Mouse (Mus musculus): ENCODE measurements around the gene Nfic. TPM values are rescaled to one million over a fixed set of nuclear protein-coding genes. Genes with fewer than 3 reads are reported as not detected.

Gene Nfic
- polyA plus RNA-seq, 1 experiment from 2014 or later, result 57.2 TPM

- Histone ChIP-seq H3K9ac (ENCODE audit: low read length) (0 out of 2 replicates have a peak overlapping the region, but pooled peaks have one; percentile 20), H3K4me3 (ENCODE audit: low read depth, low read length) (peak overlapping the region; percentile 18), H3K4me1 (replicated peaks; ENCODE audit: control insufficient read depth, insufficient read depth, low read length) (peaks cover 64% of the 10 kb centered on the region), H3K36me3 (ENCODE audit: control insufficient read depth, insufficient read depth, low read length) (peaks cover 38% of the 10 kb centered on the region), H3K4me2 (ENCODE audit: low read length) (peak overlapping the region; percentile 40), H3K9me3 (ENCODE audit: control insufficient read depth, low read length) (no peaks in the 10 kb centered on the region), H3K27ac (ENCODE audit: low read depth) (no peak overlapping the region), H3K27me3 (replicated peaks; ENCODE audit: control insufficient read depth, insufficient read depth, low read length) (no peaks in the 10 kb centered on the region)
- ATAC-seq (replicated peaks; ENCODE audit: low FRiP score, low TSS enrichment, low read depth), result no peak
- DNase-seq (ENCODE audit: low spot score), result no peak
- 41% methylated on average over 24 of the region's 24 CpGs for WGBS
Measured at GRCm38 (mm10) chr10:81406504-81407440, 48.7 kb downstream of the Nfic start.

- ATAC-seq (replicated peaks; ENCODE audit: low FRiP score, low TSS enrichment, low read depth), result no peak
- H3K4me2 ChIP-seq (ENCODE audit: low read length), result no peak overlapping the region
- H3K9me3 ChIP-seq (ENCODE audit: control insufficient read depth, low read length), result no peaks in the 10 kb centered on the region
- H3K36me3 ChIP-seq (ENCODE audit: control insufficient read depth, insufficient read depth, low read length), result peaks cover 40% of the 10 kb centered on the region
- 50% methylated on average over 13 of the region's 13 CpGs for WGBS
- peaks cover 54% of the 10 kb centered on the region for H3K4me1 ChIP-seq (replicated peaks; ENCODE audit: control insufficient read depth, insufficient read depth, low read length)
- DNase-seq (ENCODE audit: low spot score), result peak; percentile 76
- no peaks in the 10 kb centered on the region for H3K27me3 ChIP-seq (replicated peaks; ENCODE audit: control insufficient read depth, insufficient read depth, low read length)
- no peak overlapping the region for H3K9ac ChIP-seq (ENCODE audit: low read length)
- H3K27ac ChIP-seq (ENCODE audit: low read depth), result no peak overlapping the region
- H3K4me3 ChIP-seq (ENCODE audit: low read depth, low read length), result no peak overlapping the region
Measured at GRCm38 (mm10) chr10:81405588-81406201, 49.7 kb downstream of the Nfic start.

- peaks cover 50% of the 10 kb centered on the region for H3K36me3 ChIP-seq (ENCODE audit: control insufficient read depth, insufficient read depth, low read length)
- H3K4me1 ChIP-seq (replicated peaks; ENCODE audit: control insufficient read depth, insufficient read depth, low read length), result peaks cover 44% of the 10 kb centered on the region
- no peaks in the 10 kb centered on the region for H3K27me3 ChIP-seq (replicated peaks; ENCODE audit: control insufficient read depth, insufficient read depth, low read length)
- H3K9ac ChIP-seq (ENCODE audit: low read length), result no peak overlapping the region
- DNase-seq (ENCODE audit: low spot score) (no peak), ATAC-seq (replicated peaks; ENCODE audit: low FRiP score, low TSS enrichment, low read depth) (no peak)
- H3K9me3 ChIP-seq (ENCODE audit: control insufficient read depth, low read length), result no peaks in the 10 kb centered on the region
- H3K4me2 ChIP-seq (ENCODE audit: low read length), result no peak overlapping the region
- no peak overlapping the region for H3K4me3 ChIP-seq (ENCODE audit: low read depth, low read length)
- 62% methylated on average over 18 of the region's 18 CpGs for WGBS
- no peak overlapping the region for H3K27ac ChIP-seq (ENCODE audit: low read depth)
Measured at GRCm38 (mm10) chr10:81404720-81405119, 50.7 kb downstream of the Nfic start.

- Histone ChIP-seq H3K9ac (ENCODE audit: low read length) (no peak overlapping the region), H3K27ac (ENCODE audit: low read depth) (no peak overlapping the region), H3K36me3 (ENCODE audit: control insufficient read depth, insufficient read depth, low read length) (peaks cover 56% of the 10 kb centered on the region), H3K9me3 (ENCODE audit: control insufficient read depth, low read length) (no peaks in the 10 kb centered on the region), H3K4me3 (ENCODE audit: low read depth, low read length) (no peak overlapping the region), H3K4me1 (replicated peaks; ENCODE audit: control insufficient read depth, insufficient read depth, low read length) (peaks cover 39% of the 10 kb centered on the region), H3K27me3 (replicated peaks; ENCODE audit: control insufficient read depth, insufficient read depth, low read length) (no peaks in the 10 kb centered on the region), H3K4me2 (ENCODE audit: low read length) (no peak overlapping the region)
- WGBS, result 31% methylated on average over 9 of the region's 9 CpGs
- ATAC-seq (replicated peaks; ENCODE audit: low FRiP score, low TSS enrichment, low read depth) (no peak), DNase-seq (ENCODE audit: low spot score) (no peak)
Measured at GRCm38 (mm10) chr10:81404082-81404481, 51.4 kb downstream of the Nfic start.

- H3K4me1 ChIP-seq (replicated peaks; ENCODE audit: control insufficient read depth, insufficient read depth, low read length), result peaks cover 34% of the 10 kb centered on the region
- H3K36me3 ChIP-seq (ENCODE audit: control insufficient read depth, insufficient read depth, low read length), result peaks cover 56% of the 10 kb centered on the region
- 62% methylated on average over 10 of the region's 10 CpGs for WGBS
- peak overlapping the region; percentile 86; the same call in 1 of the 2 replicates for H3K27ac ChIP-seq (ENCODE audit: low read depth)
- H3K27me3 ChIP-seq (replicated peaks; ENCODE audit: control insufficient read depth, insufficient read depth, low read length), result no peaks in the 10 kb centered on the region
- no peak overlapping the region for H3K4me3 ChIP-seq (ENCODE audit: low read depth, low read length)
- H3K4me2 ChIP-seq (ENCODE audit: low read length), result no peak overlapping the region
- no peak overlapping the region for H3K9ac ChIP-seq (ENCODE audit: low read length)
- DNase-seq (ENCODE audit: low spot score) (no peak), ATAC-seq (replicated peaks; ENCODE audit: low FRiP score, low TSS enrichment, low read depth) (no peak)
- H3K9me3 ChIP-seq (ENCODE audit: control insufficient read depth, low read length), result no peaks in the 10 kb centered on the region
Measured at GRCm38 (mm10) chr10:81403511-81403910, 51.9 kb downstream of the Nfic start.

- Histone ChIP-seq H3K9me3 (ENCODE audit: control insufficient read depth, low read length) (no peaks in the 10 kb centered on the region), H3K27ac (ENCODE audit: low read depth) (peak overlapping the region; percentile 86), H3K36me3 (ENCODE audit: control insufficient read depth, insufficient read depth, low read length) (peaks cover 48% of the 10 kb centered on the region), H3K27me3 (replicated peaks; ENCODE audit: control insufficient read depth, insufficient read depth, low read length) (no peaks in the 10 kb centered on the region), H3K4me1 (replicated peaks; ENCODE audit: control insufficient read depth, insufficient read depth, low read length) (peaks cover 22% of the 10 kb centered on the region), H3K4me2 (ENCODE audit: low read length) (peak overlapping the region; percentile 35), H3K4me3 (ENCODE audit: low read depth, low read length) (no peak overlapping the region), H3K9ac (ENCODE audit: low read length) (no peak overlapping the region)
- 26% methylated on average over 7 of the region's 7 CpGs for WGBS
- no peak for DNase-seq (ENCODE audit: low spot score)
- ATAC-seq (replicated peaks; ENCODE audit: low FRiP score, low TSS enrichment, low read depth), result no peak
Measured at GRCm38 (mm10) chr10:81402227-81402765, 53.1 kb downstream of the Nfic start.

GRCm38 (mm10) chr10:81401521-81402226 lies 53.8 kb downstream of the Nfic start:
- H3K4me3 ChIP-seq (ENCODE audit: low read depth, low read length), result no peak overlapping the region
- no peak overlapping the region; the same call in 1 of the 2 replicates for H3K9ac ChIP-seq (ENCODE audit: low read length)
- 14% methylated on average over 18 of the region's 18 CpGs for WGBS
- peak; percentile 72 for ATAC-seq (replicated peaks; ENCODE audit: low FRiP score, low TSS enrichment, low read depth)
- DNase-seq (ENCODE audit: low spot score), result peak; percentile 87
- peaks cover 44% of the 10 kb centered on the region for H3K36me3 ChIP-seq (ENCODE audit: control insufficient read depth, insufficient read depth, low read length)
- no peaks in the 10 kb centered on the region for H3K9me3 ChIP-seq (ENCODE audit: control insufficient read depth, low read length)
- peak overlapping the region; percentile 86 for H3K27ac ChIP-seq (ENCODE audit: low read depth)
- no peaks in the 10 kb centered on the region for H3K27me3 ChIP-seq (replicated peaks; ENCODE audit: control insufficient read depth, insufficient read depth, low read length)
- H3K4me2 ChIP-seq (ENCODE audit: low read length), result peak overlapping the region; percentile 35
- H3K4me1 ChIP-seq (replicated peaks; ENCODE audit: control insufficient read depth, insufficient read depth, low read length), result peaks cover 15% of the 10 kb centered on the region

GRCm38 (mm10) chr10:81401205-81401520 lies 54.3 kb downstream of the Nfic start:
- Histone ChIP-seq H3K4me2 (ENCODE audit: low read length) (no peak overlapping the region), H3K9ac (ENCODE audit: low read length) (no peak overlapping the region)
- ATAC-seq (replicated peaks; ENCODE audit: low FRiP score, low TSS enrichment, low read depth), result peak; percentile 7; the same call in 1 of the 2 replicates

More at GRCm38 (mm10) chr10:81401205-81401520, 54.3 kb downstream of the Nfic start:
- Histone ChIP-seq H3K27me3 (replicated peaks; ENCODE audit: control insufficient read depth, insufficient read depth, low read length) (no peaks in the 10 kb centered on the region), H3K36me3 (ENCODE audit: control insufficient read depth, insufficient read depth, low read length) (peaks cover 46% of the 10 kb centered on the region), H3K4me1 (replicated peaks; ENCODE audit: control insufficient read depth, insufficient read depth, low read length) (peaks cover 15% of the 10 kb centered on the region), H3K27ac (ENCODE audit: low read depth) (peak overlapping the region; percentile 86), H3K4me3 (ENCODE audit: low read depth, low read length) (no peak overlapping the region), H3K9me3 (ENCODE audit: control insufficient read depth, low read length) (no peaks in the 10 kb centered on the region)
- WGBS, result 35% methylated on average over 10 of the region's 10 CpGs
- DNase-seq (ENCODE audit: low spot score), result no peak

Measured in intestine, embryonic 14.5 days (tissue).